Mouse (Mus musculus): ENCODE data around the gene Nif3l1.

DNA sequence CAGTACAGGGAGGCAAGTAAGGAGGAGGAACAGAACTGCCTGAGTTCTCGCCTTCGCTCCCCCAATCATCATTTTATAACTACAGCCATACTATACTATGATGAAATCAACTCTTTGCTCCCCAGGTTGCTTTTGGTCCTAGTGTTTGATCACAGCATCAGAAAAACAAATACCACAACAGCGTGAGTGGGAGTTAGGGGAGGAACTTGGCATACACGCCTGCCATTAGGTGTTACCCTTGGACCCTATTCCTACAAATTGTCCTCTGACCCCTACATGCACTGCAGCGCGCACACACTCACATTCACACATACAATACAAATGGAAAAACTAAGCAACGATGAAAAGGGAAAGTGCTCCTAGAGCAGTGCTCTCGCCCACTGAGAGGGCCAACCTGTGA lies 30.7 kb downstream of the Nif3l1 start:
- no peak for TF ChIP-seq POLR2A (IDR thresholded peaks at IDR 0.05; ENCODE audit: insufficient read depth, low read depth, low read length)
- TF ChIP-seq CTCF (IDR thresholded peaks at IDR 0.05; ENCODE audit: insufficient read depth, low read depth, low read length) = no peak

Data from olfactory bulb, adult 2 months (tissue).